Mouse (Mus musculus) heart, postnatal 0 days (tissue): ENCODE results near the gene Ktn1.

Source experiments
- CTCF ChIP-seq: IDR thresholded peaks from 2 replicates; pipeline ENCODE4 v1.5.1; 2016; ENCODE audit warnings: antibody characterized with exemption, control low read depth, low read depth
- EP300 ChIP-seq: IDR thresholded peaks from 2 replicates; pipeline ENCODE4 v1.6.1; 2016; ENCODE audit warnings: antibody characterized with exemption, low read depth

- TF ChIP-seq CTCF (no peak), EP300 (no peak)
These were observed 128.2 kb downstream of the Ktn1 start for GRCm38 (mm10) chr14:47776260-47777035.
